Mouse (Mus musculus): ENCODE results near the gene Gm49325.

DNA sequence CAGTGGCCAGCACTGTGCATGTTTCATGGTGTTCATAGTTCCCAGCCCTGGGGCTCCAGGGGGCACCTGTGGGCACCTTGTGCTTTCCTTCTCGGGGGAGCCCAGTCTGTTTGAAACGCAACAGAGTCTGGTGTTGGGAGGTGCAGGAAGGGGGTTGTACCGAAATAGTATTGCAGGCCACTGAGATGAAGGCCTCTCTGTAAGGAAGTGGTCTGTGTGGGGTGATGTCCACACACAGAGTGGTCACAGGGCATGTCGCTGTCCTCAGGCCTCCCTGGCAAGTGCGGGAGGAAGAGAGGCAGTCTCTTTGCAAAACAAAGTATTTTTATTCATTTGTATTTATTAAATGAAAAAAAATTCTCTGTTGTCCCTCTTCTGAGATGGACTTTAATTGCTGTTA, 39.6 kb downstream of the Gm49325 start:
- TF ChIP-seq POLR2A (IDR thresholded peaks at IDR 0.05; ENCODE audit: low read depth, low read length): no peak
- no peak for TF ChIP-seq CTCF (IDR thresholded peaks at IDR 0.05; ENCODE audit: borderline replicate concordance, insufficient read depth, low read length)
